Mouse (Mus musculus) neural tube, embryonic 10.5 days (tissue): ENCODE measurements around the gene Slc7a1.
A peak's percentile ranks its signal among the peaks of the same experiment; 100 is the strongest.

Source experiments
- DNase-seq: peaks from one replicate; pipeline ENCODE4 v3.0.0-alpha.2; 2017; ENCODE audit warnings: low spot score; ENCODE audit errors: extremely low spot score

Slc7a1 gene

GRCm38 (mm10) chr5:148369178-148369577 is 30.5 kb downstream of the Slc7a1 start:
- DNase-seq, result no peak

- no peak for DNase-seq
Observed at GRCm38 (mm10) chr5:148367816-148368215, 31.9 kb downstream of the Slc7a1 start.

GRCm38 (mm10) chr5:148366455-148366854 is 33.2 kb downstream of the Slc7a1 start:
- DNase-seq, result no peak

- DNase-seq, result no peak
Observed at GRCm38 (mm10) chr5:148363441-148364113, 36.1 kb downstream of the Slc7a1 start.

GRCm38 (mm10) chr5:148362296-148362695 is 37.4 kb downstream of the Slc7a1 start:
- no peak for DNase-seq

GRCm38 (mm10) chr5:148361759-148362010 is 38.0 kb downstream of the Slc7a1 start:
- DNase-seq, result no peak

- DNase-seq, result no peak
Observed at GRCm38 (mm10) chr5:148360922-148361758, 38.6 kb downstream of the Slc7a1 start.

- no peak for DNase-seq
Observed at GRCm38 (mm10) chr5:148359131-148359530, 40.6 kb downstream of the Slc7a1 start.

GRCm38 (mm10) chr5:148357168-148357567 is 42.5 kb downstream of the Slc7a1 start:
- no peak for DNase-seq

GRCm38 (mm10) chr5:148355822-148356221 is 43.9 kb downstream of the Slc7a1 start:
- DNase-seq, result no peak

- DNase-seq, result no peak
Observed at GRCm38 (mm10) chr5:148354536-148354935, 45.2 kb downstream of the Slc7a1 start.

- no peak for DNase-seq
Observed at GRCm38 (mm10) chr5:148353429-148353828, 46.3 kb downstream of the Slc7a1 start.

- peak; percentile 25 for DNase-seq
Observed at GRCm38 (mm10) chr5:148349327-148350011, 50.2 kb downstream of the Slc7a1 start.

- no peak for DNase-seq
Observed at GRCm38 (mm10) chr5:148348153-148348552, 51.6 kb downstream of the Slc7a1 start.

GRCm38 (mm10) chr5:148346543-148346942 is 53.2 kb downstream of the Slc7a1 start:
- no peak for DNase-seq

- DNase-seq, result no peak
Observed at GRCm38 (mm10) chr5:148344374-148344773, 55.3 kb downstream of the Slc7a1 start.

GRCm38 (mm10) chr5:148342061-148342741 is 57.5 kb downstream of the Slc7a1 start:
- DNase-seq, result peak; percentile 33

GRCm38 (mm10) chr5:148339126-148339525 is 60.6 kb downstream of the Slc7a1 start:
- no peak for DNase-seq

- DNase-seq, result peak; percentile 67
Observed at GRCm38 (mm10) chr5:148332622-148332974, 67.1 kb downstream of the Slc7a1 start.

GRCm38 (mm10) chr5:148331926-148332621 is 67.6 kb downstream of the Slc7a1 start:
- DNase-seq, result no peak

GRCm38 (mm10) chr5:148331229-148331776 is 68.4 kb downstream of the Slc7a1 start:
- DNase-seq, result no peak
